Mouse (Mus musculus): ENCODE results near the gene Nfkbid.

GRCm38 (mm10) chr7:30384106-30384505, 37.4 kb upstream of the Nfkbid start:
- TF ChIP-seq CTCF (IDR thresholded peaks at IDR 0.05; ENCODE audit: low read depth) (no peak), EP300 (optimal IDR thresholded peaks at IDR 0.05) (no peak)
